Mouse (Mus musculus): ENCODE measurements at regions not wholly inside any gene's neighbourhood (a gene's known extent, or its start where the extent isn't known, plus 50 kb on each side); places are given as distances from the start of the nearest gene placed in this dataset.

DNA sequence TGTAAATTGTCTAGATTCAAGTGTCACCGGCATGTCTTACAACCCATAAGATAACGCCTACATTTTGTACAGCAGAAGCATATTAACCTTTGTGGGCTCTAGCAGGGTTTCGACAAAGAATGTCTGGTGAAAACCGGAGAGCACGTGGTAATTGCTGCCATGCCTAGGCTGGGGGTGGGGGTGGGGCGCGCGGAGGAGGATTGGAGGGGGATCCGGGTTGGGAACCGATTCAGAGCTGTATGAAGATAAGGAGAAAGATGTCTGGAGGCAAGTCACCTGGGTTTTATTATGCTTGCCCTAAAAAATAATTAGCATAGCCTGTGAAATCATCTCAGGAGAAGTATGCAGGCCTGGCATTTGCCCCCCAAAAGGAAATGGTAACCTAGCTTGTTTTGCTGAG is 331.2 kb downstream of the Gm45692 start:
- Histone ChIP-seq H3K27ac (replicated peaks) (no peak overlapping the region), H3K36me3 (no peaks in the 10 kb centered on the region), H3K4me1 (no peaks in the 10 kb centered on the region), H3K9me3 (no peaks in the 10 kb centered on the region), H3K4me3 (no peak overlapping the region), H3K27me3 (no peaks in the 10 kb centered on the region), H3K4me2 (replicated peaks) (no peak overlapping the region), H3K9ac (replicated peaks) (no peak overlapping the region)
- ATAC-seq (ENCODE audit: low FRiP score, low read depth): no peak
- 60% methylated on average over 10 of the region's 10 CpGs for WGBS

DNA sequence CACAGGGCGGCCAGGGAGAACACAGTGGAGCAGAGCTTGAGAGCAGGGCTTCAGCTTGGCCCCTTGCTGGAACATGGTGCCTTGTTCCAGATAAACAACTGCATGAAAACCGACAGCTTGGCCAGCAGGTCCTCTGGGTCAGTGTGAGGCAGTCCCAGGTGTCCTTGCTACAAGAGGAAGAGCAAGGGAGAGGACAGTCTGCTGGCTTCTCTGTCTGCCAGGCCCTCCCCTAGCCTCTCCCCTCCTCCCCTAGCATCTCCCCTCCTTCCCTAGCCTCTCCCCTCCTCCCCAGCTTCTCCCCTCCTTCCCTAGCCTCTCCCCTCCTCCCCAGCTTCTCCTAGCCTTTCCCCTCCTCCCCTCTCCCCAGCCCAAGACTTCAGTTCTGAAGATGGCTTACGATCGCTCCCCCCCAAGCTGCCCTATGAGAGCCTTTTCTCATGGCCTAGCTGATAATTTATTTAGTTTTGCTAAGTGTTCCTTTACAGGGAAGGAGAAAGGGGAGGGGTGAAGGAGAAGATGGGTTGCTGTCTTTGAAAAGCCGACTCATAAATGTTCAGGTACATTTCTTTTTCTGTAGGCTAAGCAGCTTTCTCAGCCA is 333.7 kb downstream of the Gm45692 start:
- H3K4me1 ChIP-seq: no peaks in the 10 kb centered on the region
- 62% methylated on average over 5 of the region's 5 CpGs for WGBS
- no peak for ATAC-seq (ENCODE audit: low FRiP score, low read depth)
- H3K27ac ChIP-seq (replicated peaks): no peak overlapping the region
- H3K9me3 ChIP-seq: no peaks in the 10 kb centered on the region
- no peaks in the 10 kb centered on the region for H3K36me3 ChIP-seq
- no peak overlapping the region for H3K4me2 ChIP-seq (replicated peaks)
- no peak overlapping the region for H3K4me3 ChIP-seq
- no peak overlapping the region for H3K9ac ChIP-seq (replicated peaks)
- no peaks in the 10 kb centered on the region for H3K27me3 ChIP-seq

DNA sequence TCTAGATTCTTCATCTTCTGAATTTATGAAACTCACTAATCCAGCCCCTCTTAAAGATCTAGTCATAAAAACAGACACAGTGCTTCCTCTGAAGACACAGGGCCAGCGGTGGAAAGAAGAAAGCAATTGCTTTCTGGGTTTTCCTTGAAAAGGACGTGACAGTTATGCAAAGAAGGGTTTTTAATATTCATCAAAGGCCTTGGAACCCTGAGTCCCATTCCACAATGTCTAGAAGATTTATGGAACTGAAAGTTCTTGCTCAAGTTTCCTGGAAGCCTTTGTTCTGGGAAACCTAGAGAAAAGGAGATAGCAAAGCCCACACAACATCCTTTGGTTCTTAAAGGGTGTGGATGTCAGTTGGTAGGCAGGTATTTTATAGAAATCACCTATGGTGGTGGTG is 346.0 kb downstream of the Gm45692 start:
- no peak overlapping the region for H3K27ac ChIP-seq (replicated peaks)
- 85% methylated on average over 2 of the region's 2 CpGs for WGBS
- no peak overlapping the region for H3K4me2 ChIP-seq (replicated peaks)
- no peak overlapping the region for H3K4me3 ChIP-seq
- H3K27me3 ChIP-seq: peaks cover 5% of the 10 kb centered on the region
- H3K4me1 ChIP-seq: peaks cover 6% of the 10 kb centered on the region; the same call in 1 of the 2 replicates
- no peaks in the 10 kb centered on the region for H3K9me3 ChIP-seq
- no peak overlapping the region for H3K9ac ChIP-seq (replicated peaks)
- H3K36me3 ChIP-seq: no peaks in the 10 kb centered on the region
- ATAC-seq (ENCODE audit: low FRiP score, low read depth): no peak

DNA sequence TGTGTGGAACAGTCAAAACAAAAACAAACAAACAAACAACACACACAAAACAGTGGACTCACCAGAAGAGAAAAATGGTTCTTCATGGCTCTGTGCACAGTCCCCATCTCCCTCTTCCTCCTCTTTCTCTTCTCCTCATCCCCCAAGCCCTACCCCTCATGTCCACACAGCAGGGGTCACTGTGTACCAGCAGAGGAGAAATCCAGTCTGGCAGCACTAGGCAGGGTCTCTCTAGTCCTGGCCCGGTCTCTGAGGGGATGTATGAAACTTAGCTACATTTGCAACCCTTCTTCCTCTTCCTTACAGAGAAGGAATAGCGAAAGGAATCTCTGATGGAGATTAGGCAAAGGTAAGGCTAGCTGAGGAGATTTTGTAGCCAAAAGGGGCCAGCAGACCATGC is 349.1 kb downstream of the Gm45692 start:
- H3K4me1 ChIP-seq: peaks cover 26% of the 10 kb centered on the region

DNA sequence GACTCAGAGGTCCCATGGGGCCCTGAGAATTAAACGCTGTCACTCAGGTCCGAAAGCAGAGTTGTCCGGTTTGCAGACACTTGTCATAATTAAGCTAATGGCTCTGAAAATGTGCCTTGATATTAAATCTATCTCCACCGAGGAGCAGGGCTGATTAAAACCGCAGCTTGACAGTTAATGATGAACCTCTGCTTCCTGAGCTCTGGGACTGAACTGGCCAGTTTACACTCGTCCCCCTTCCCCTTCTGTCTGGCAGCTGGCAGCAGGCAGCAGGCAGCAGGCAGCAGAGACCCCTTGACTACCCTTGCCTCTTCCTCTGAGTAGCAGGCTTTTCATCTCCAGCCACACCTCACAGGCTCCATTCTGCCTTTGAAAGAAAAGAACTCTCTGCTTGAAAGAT is 350.4 kb downstream of the Gm45692 start:
- H3K4me2 ChIP-seq (replicated peaks): no peak overlapping the region
- 44% methylated on average over 6 of the region's 6 CpGs for WGBS
- H3K9ac ChIP-seq (replicated peaks): no peak overlapping the region
- no peak for ATAC-seq (ENCODE audit: low FRiP score, low read depth)
- no peaks in the 10 kb centered on the region for H3K36me3 ChIP-seq
- no peak overlapping the region for H3K27ac ChIP-seq (replicated peaks)
- no peaks in the 10 kb centered on the region for H3K9me3 ChIP-seq
- H3K27me3 ChIP-seq: peaks cover 5% of the 10 kb centered on the region
- peaks cover 26% of the 10 kb centered on the region for H3K4me1 ChIP-seq
- H3K4me3 ChIP-seq: no peak overlapping the region

More for the DNA sequence above, 349.1 kb downstream of the Gm45692 start:
- Histone ChIP-seq H3K4me3 (no peak overlapping the region), H3K4me2 (replicated peaks) (no peak overlapping the region), H3K9ac (replicated peaks) (no peak overlapping the region), H3K36me3 (no peaks in the 10 kb centered on the region), H3K27me3 (peaks cover 5% of the 10 kb centered on the region), H3K9me3 (no peaks in the 10 kb centered on the region), H3K27ac (replicated peaks) (no peak overlapping the region)
- WGBS: 79% methylated on average over 2 of the region's 2 CpGs
- no peak for ATAC-seq (ENCODE audit: low FRiP score, low read depth)

DNA sequence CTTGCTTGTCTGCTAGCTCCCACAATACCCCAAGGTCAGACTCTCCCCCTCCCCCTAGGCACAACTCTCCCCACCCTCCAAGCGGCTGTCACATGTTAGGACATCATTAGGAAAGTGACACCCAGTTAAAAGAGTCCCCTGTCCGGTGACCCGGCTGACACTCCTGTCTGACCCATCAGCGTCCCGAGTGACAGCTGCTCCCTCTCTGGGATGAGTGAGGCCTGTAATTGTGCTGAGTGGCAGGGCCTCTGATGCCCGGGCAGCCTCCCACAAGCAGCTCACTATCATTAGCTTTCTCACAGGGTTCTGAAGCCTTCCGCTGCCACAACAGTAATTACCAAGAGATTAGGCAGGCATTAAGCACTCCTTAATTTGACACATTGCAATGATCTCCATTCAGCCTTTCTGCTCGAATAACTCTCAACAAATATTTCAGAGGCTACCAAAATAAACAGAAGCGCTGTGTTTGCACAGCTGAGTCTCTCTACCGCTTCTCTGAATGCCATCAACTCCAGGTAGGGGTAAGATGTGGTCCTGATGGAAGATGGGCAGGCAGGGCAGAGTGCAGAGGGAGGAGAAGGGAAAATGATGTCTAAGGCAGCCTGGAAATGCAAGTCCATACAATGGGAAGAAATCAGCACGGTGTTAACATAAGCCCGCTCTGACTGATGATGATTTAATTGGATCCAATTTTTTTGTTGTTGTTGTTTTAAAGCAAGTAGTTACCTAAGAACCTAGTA is 352.6 kb downstream of the Gm45692 start:
- Histone ChIP-seq H3K36me3 (no peaks in the 10 kb centered on the region), H3K27ac (replicated peaks) (peak overlapping the region; percentile 73), H3K27me3 (peaks cover 11% of the 10 kb centered on the region), H3K9ac (replicated peaks) (no peak overlapping the region), H3K4me3 (no peak overlapping the region), H3K4me2 (replicated peaks) (0 out of 2 replicates have a peak overlapping the region, but pooled peaks have one; percentile 5), H3K4me1 (peaks cover 26% of the 10 kb centered on the region), H3K9me3 (no peaks in the 10 kb centered on the region)
- ATAC-seq (ENCODE audit: low FRiP score, low read depth): peak; percentile 81
- 12% methylated on average over 12 of the region's 12 CpGs for WGBS

- Histone ChIP-seq H3K9me3 (no peaks in the 10 kb centered on the region), H3K27ac (replicated peaks) (no peak overlapping the region), H3K4me1 (no peaks in the 10 kb centered on the region), H3K9ac (replicated peaks) (no peak overlapping the region), H3K4me2 (replicated peaks) (no peak overlapping the region), H3K27me3 (peaks cover 4% of the 10 kb centered on the region; the same call in 1 of the 2 replicates), H3K4me3 (no peak overlapping the region), H3K36me3 (no peaks in the 10 kb centered on the region)
- no peak for ATAC-seq (ENCODE audit: low FRiP score, low read depth)
- 94% methylated on average over 5 of the region's 5 CpGs for WGBS
These were observed 365.4 kb downstream of the Gm45692 start for GRCm38 (mm10) chr8:26484749-26485148.

DNA sequence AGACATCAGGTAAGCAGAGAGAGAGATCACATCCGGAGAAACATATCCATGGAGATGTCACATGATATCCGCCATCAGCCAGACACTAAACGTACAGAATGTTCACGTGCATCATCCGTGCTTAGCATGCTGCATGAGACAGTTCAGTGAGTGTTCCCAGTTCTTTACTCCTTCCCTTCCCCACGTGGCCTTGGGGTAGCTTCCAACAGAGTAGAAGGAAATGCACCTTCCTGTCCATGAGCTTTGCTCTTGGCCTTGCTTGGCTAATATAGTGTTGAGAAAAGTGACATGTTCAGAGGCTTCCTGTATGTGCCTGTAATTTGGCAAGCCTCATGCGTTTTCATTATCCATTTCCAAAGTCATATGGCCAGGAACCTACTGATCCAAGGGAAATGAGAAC is 368.5 kb downstream of the Gm45692 start:
- 84% methylated on average over 7 of the region's 7 CpGs for WGBS
- Histone ChIP-seq H3K9ac (replicated peaks) (no peak overlapping the region), H3K4me2 (replicated peaks) (no peak overlapping the region), H3K27me3 (peaks cover 4% of the 10 kb centered on the region; the same call in 1 of the 2 replicates), H3K4me3 (no peak overlapping the region), H3K9me3 (no peaks in the 10 kb centered on the region), H3K4me1 (no peaks in the 10 kb centered on the region), H3K36me3 (no peaks in the 10 kb centered on the region), H3K27ac (replicated peaks) (no peak overlapping the region)
- ATAC-seq (ENCODE audit: low FRiP score, low read depth): no peak

- H3K4me2 ChIP-seq (replicated peaks): no peak overlapping the region
- H3K9me3 ChIP-seq: no peaks in the 10 kb centered on the region
- H3K4me3 ChIP-seq: no peak overlapping the region
- ATAC-seq (ENCODE audit: low FRiP score, low read depth): no peak
- no peak overlapping the region for H3K27ac ChIP-seq (replicated peaks)
- peaks cover 4% of the 10 kb centered on the region; the same call in 1 of the 2 replicates for H3K27me3 ChIP-seq
- no peaks in the 10 kb centered on the region for H3K36me3 ChIP-seq
- 68% methylated on average over 8 of the region's 8 CpGs for WGBS
- H3K4me1 ChIP-seq: no peaks in the 10 kb centered on the region
- no peak overlapping the region for H3K9ac ChIP-seq (replicated peaks)
These were observed 369.3 kb downstream of the Gm45692 start for GRCm38 (mm10) chr8:26488590-26488989.

GRCm38 (mm10) chr8:26501196-26501813 is 382.0 kb downstream of the Gm45692 start:
- Histone ChIP-seq H3K36me3 (no peaks in the 10 kb centered on the region), H3K27me3 (0 out of 2 replicates have a peak, but pooled peaks cover 4% of the 10 kb centered on the region), H3K4me1 (no peaks in the 10 kb centered on the region; the same call in 1 of the 2 replicates), H3K4me3 (no peak overlapping the region), H3K4me2 (replicated peaks) (no peak overlapping the region), H3K9ac (replicated peaks) (no peak overlapping the region), H3K27ac (replicated peaks) (no peak overlapping the region), H3K9me3 (no peaks in the 10 kb centered on the region)
- no peak for ATAC-seq (ENCODE audit: low FRiP score, low read depth)
- 96% methylated on average over 9 of the region's 9 CpGs for WGBS

DNA sequence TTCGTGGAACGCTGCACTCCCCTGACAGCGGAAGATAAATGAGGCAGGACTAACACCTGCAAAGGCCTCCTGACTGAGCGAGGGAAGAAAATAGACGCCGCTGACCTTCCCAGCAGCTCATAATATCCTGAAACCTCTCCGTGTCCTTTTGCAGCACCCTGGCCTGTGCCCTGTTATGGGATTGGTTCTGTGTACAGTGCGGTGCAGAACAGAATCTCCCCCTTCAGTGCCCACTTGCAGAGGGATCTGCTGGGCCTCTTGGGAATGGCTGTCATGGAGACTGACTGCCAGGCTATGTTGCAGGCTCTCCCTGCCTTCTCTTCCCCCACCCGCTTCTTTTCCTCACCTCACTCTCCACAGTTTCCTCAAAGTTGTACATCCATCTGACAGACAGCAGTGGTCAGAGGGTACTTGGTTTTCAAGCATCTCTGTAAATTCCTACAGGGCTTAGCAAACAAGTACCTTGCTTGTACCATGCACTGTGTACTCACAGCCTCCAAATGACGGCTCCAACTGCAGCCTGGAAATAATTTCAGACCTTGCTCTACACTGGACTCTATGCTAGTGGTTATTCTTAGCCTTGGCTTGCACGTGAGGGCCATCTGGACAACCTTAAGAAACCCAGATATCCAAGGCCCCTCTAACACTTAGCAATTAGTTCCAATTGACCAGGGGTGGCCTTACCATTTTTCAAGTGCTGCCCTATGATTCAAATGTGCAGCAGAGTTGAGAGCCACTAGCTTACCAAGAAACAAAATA is 382.7 kb downstream of the Gm45692 start:
- WGBS: 85% methylated on average over 11 of the region's 11 CpGs
- Histone ChIP-seq H3K9me3 (no peaks in the 10 kb centered on the region), H3K4me2 (replicated peaks) (no peak overlapping the region), H3K4me3 (no peak overlapping the region), H3K27ac (replicated peaks) (no peak overlapping the region), H3K9ac (replicated peaks) (no peak overlapping the region), H3K27me3 (0 out of 2 replicates have a peak, but pooled peaks cover 4% of the 10 kb centered on the region), H3K4me1 (no peaks in the 10 kb centered on the region; the same call in 1 of the 2 replicates), H3K36me3 (no peaks in the 10 kb centered on the region)
- ATAC-seq (ENCODE audit: low FRiP score, low read depth): no peak
